Mouse (Mus musculus): ENCODE results near the gene Mrgpre.

Gene Mrgpre

GRCm38 (mm10) chr7:143738194-143738593 is 46.1 kb downstream of the Mrgpre start:
- DNase-seq (ENCODE audit: low spot score in 2 of 2) = no peak

GRCm38 (mm10) chr7:143733746-143734145 is 50.6 kb downstream of the Mrgpre start:
- no peak for DNase-seq (ENCODE audit: low spot score in 2 of 2)

GRCm38 (mm10) chr7:143729886-143730285 is 54.4 kb downstream of the Mrgpre start:
- DNase-seq (ENCODE audit: low spot score in 2 of 2) = no peak
